Mouse (Mus musculus): ENCODE data around the gene Kalrn.

Gene Kalrn

GRCm38 (mm10) chr16:34308324-34308723, 265.0 kb downstream of the Kalrn start:
- no peak for DNase-seq

GRCm38 (mm10) chr16:34307458-34307857, 265.9 kb downstream of the Kalrn start:
- DNase-seq: no peak

DNA sequence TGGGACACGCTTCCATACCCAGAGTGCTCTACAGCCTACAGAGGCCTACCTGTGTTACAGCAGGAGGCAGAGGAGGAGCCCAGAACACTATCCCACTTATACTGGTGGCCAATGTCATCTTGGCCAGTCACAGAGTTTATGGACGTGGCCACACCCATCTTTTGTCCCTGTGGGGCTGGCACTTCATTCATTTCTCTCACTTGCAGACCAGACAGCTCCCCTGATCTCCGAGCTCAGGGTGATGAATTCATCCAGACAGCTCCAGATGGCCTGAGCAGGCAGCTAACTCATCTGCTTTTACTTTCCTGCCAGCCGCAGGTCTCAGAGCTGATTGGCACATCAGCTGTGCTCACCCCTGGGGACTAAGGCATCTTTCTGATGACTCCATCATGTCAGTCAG, 267.7 kb downstream of the Kalrn start:
- DNase-seq: no peak

GRCm38 (mm10) chr16:34303818-34304217, 269.5 kb downstream of the Kalrn start:
- DNase-seq: peak; percentile 43 to 44

DNA sequence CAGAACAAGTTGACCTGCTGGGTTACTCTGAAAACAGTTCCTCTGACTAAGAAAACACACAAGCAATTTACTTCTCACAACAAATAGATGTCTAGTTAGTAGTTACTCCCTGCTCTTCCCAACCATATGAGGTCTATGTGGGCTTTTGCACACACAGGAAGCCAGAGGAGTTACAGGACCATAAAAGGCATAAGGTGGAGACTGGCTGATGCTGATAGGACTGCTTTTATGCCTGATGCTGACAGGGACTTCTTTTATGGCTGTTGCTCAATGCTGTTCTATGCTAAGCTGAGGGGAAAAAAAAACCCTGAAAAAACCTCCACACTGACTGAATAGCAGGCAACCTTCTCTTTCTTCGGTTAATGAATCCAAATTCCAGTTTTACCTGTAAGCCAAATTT, 270.8 kb downstream of the Kalrn start:
- DNase-seq: no peak

DNA sequence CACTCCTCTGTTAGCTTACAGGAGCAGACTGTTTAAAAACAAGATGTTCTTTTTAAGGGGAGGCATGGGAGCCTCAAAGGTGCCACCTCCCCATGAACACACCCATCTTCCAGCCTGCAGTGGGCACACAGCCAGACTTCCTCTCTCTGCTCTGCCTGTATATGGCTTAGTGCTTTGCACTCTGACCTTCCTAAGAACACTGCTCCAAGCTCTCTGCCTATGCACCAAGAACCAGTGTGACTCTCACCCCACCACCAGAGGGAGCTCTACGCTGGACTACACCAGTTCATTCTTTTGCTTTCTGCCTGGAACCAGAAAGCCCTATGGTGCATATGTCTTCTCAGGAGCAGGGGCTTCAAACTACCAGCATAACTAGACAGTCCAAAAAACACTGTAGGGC, 271.3 kb downstream of the Kalrn start:
- DNase-seq: no peak

DNA sequence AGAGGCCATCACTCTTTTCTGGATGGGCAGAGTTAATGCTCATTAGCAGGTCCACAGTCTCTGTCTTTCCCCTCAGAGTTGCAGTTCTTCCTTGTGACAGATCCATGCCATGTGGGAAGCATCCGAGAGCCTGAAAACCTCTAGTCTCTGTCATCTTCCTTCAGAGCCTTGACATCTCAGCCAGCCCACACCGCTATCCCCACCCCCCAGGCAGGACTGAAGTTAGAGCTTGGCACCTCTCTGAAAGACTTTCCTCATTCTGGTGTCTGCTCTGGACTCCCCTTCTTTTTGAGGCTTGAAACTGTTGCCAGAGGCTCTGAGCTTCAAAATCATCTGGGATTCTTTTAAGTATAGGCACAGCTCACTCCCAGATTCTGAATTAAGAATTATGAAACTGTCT, 274.1 kb downstream of the Kalrn start:
- DNase-seq: no peak

DNA sequence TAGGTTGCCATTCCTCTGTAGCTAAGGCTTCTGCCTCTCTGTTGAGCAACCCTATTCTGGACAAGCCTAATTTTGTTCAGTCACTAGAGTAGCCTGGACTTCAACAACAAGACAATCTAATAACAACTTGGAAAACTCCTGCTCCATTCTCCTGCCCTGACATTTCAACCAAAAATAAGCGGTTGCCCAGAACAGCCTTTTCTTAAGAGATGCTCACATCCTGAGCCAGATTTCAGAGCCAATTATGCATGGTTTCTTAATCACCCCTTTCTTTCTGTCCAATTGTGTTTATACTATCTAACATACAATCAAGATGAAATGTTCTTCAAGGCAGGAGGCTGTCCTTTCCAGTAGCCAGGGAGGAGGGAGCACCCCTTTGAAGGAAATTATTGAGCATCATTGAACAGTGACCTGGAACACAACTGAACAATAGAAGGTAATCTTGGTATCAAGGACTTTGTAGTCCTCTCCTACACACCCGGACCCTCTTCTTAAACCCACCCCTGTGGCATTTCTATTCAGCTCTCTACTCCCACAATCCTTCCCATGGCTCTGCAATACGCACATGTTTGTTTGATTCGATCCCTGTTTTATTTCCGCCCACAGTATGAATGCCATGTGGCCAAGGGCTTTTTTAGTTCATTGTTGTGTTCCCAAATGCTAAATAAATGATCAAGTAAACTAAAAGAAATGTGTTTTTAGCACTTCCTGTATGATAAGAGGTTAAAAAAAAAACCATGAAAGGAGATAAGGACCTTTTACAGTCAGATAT, 275.2 kb downstream of the Kalrn start:
- no peak for DNase-seq

GRCm38 (mm10) chr16:34294568-34294967, 278.8 kb downstream of the Kalrn start:
- no peak for DNase-seq

DNA sequence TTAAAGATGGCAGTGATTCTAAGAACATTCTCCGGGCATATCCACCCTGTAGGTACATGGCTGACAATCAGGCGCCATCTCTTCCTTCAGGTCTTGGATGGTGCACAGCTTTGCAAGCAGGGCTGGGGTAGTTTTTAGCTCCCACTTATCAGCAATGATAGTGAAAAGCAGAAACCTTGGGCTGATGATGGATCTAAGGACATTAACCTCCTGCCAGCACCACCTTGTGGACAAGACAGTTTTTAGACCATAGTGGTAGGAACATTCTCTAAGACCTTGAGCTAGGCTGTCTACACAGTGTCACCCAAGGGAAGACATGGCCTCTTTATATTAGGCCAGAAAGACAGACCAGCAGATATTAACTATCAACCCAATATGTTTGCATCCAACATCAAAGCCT, 279.7 kb downstream of the Kalrn start:
- no peak for DNase-seq

GRCm38 (mm10) chr16:34289583-34289982, 283.7 kb downstream of the Kalrn start:
- DNase-seq: no peak

- DNase-seq: no peak
These were observed 291.3 kb downstream of the Kalrn start for GRCm38 (mm10) chr16:34282026-34282425.

DNA sequence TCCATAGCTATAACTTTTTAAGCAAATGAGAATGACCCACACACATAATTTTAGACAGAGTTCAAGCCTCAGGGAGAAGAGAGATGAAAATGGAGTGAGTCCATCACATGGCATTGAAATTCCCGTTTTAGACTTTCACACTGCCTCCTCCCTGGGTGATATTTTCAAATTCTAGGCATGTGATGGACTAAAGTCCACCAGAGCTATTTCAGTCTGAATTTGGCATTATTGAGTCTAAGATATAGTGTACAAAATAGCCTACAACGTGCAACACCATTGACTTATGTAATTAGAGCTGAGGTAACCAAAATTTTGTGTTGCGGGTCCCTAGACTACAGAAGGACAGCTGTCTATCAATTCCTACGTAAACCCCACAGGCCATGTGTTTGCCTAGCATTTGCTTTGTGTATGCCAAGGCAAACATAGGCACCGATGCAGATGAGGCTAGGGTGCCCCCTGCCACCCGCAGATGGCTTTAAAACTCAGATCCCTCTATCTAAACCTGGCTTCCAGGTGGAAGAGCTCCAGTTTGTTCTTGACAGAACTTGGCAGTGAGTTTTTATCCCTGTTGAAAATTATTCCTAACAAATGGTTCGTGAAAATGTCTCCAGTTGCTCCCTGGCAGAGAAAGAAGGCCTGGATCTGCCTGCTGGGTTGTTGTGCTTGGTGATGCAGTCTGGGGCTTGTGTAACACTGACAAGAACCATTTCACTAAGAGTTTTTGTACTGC, 293.5 kb downstream of the Kalrn start:
- DNase-seq: no peak

DNA sequence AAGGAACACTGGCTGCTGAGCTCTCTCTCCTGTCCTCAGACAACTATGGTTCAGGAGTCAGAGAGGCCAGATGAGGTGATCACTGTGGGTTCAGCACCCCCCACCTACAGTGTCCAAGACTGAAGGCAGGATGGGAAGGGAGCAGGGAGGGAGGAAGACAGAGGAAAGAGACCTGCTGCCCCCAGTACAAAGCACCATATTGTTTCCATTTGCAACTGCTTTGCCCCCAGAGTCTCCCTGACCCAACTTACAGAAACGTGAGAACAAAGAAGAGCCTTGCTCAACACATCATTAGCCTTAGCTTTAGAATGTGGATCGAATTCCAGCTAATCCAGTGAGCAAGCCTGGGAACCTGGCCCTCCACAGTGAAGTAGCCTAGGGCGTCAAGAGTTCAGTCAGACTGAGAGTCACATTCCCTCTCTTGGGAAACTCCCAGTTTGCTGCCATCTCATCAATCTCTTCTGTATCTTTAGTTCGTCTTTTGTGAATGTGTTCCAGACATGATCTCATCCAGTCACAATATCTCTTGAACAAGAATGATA, 295.0 kb downstream of the Kalrn start:
- DNase-seq: no peak

DNA sequence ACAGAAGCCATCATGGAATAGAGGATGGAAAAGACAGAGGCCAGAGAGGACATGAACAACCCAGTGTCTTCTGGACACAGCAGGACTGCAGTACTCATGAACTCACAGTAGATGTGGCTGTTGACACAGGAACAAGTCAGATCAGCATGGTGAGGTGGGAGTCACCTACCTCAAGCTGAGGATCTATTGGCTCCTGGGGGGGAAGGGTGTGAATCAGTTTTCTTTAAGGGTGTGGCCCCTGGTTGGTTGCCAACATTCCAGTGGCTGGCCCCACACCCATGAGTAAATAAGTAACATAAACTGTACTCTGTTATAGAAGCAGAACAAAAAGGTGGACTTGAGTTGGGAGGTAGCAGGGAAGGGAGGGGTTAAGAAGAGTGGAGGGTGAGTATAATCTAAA, 298.7 kb downstream of the Kalrn start:
- no peak for DNase-seq

DNA sequence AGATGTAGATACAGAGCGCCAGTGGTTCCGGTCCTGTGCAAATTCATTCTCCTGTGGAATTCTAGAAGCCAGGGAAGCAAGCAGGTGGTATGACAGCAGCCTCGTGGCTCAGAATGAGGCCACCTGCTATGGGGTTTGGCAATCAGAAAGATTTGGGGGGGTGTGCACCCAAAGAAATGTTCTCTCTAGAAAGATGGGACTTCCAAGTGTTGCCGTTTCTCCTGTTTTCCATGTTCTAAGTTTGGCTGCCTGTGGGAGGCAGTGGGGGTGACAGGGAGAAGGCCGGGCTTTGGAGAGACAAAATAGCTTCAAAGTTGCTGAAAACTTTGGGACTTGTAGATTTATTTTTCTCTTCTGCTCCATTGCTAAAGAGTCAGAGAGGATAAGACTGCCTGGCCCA, 301.9 kb downstream of the Kalrn start:
- DNase-seq: no peak

GRCm38 (mm10) chr16:34270681-34271080, 302.7 kb downstream of the Kalrn start:
- DNase-seq: no peak

- no peak for DNase-seq
These were observed 303.7 kb downstream of the Kalrn start for GRCm38 (mm10) chr16:34269642-34270041.

GRCm38 (mm10) chr16:34267751-34268150, 305.6 kb downstream of the Kalrn start:
- DNase-seq: no peak

GRCm38 (mm10) chr16:34264671-34265070, 308.7 kb downstream of the Kalrn start:
- no peak for DNase-seq

DNA sequence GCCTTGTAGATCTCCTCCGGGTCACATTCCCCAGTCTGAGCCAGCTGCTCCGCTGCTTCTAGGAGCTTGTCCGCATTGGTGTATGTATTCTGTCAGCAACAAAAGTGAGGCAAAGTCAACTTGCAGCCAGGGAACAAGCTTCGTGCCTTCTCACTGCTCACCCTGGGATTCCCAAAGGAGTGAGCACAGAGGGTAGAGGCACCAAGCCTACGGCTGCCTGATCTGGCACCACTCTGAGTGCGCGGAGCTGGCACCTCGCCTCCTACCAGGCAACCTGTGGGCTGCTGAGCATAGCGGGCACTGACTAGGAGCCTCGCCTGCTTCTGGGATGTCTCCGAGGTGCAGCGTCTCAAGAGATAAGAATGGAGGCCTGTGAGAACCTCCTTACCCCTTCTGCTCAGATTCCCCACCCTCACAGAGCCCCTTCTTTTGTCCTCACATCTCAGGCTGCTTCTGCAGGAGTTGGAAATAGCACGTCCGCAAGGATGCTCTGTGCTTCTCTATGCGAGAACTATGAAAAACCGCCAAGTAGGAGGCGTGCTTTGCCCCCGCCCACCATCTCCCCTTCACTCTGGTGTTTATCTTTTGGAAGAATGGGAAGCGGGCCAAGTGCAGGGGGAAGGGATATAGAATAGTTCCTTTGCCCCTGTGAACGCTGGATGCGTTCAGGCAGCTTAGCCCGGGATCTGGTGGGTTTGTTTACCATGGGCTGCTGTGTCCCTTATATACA, 310.4 kb downstream of the Kalrn start:
- DNase-seq: peak; percentile 20 to 35

DNA sequence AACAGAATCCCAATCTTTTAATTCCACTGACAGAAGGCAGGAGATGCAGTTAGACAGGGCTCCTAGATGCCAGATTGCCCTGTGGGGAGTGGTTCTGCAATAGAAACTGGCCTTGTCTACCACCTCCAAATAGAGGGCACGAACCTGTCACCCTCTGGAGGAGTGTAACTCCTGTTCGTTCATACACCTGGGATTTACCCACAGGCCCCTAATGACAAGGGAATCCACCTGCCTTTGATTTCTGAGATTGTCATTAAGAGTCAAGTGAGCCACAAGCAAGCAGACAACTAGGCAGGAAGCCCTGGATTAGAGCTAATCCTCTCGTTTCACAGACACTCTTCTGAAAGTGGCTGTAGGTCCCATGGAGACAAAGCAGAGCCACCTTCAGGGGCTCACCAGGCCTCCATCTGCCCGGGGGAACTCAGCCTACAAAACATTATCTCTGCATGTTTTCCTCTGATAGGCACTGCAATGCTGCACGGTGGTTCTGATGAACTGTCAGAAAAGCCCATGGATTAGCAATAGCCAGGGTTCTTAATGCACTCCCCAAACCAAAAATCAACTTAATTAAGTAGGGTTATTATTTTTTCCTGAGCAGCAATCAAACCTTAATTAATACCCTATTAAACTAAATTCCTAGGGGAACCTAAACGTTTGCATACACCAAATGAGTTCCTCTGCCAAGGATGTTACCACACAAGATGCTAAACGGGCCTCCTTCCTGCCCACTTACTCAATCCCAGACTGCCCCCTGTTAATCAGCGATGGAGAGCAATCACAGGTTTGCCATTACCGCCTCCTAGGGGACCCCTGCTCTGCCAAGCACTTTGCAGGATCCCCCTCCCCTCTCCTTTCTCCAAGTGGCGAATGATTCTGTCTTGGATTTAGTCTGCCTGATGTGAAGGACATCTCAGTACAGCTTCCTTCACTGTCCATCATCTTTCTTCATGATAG, 312.1 kb downstream of the Kalrn start:
- DNase-seq: no peak
